Mouse (Mus musculus) thymus, adult 2 months (tissue): ENCODE data around the gene Zfp609. TPM values are rescaled to one million over a fixed set of nuclear protein-coding genes. Genes with fewer than 3 reads are reported as not detected.
"Not testable (repeated sequence)": the region's sequence is repeated elsewhere in the genome, so short reads cannot be mapped to it uniquely, and the experiment has no call there.

Source experiments
- DNase-seq: peaks from one replicate; pipeline ENCODE4 v3.0.0; 2021
- H3K27ac ChIP-seq: fragments of 200-500 bp; 2 replicates; pipeline ENCODE4 v1.5.1; 2012; ENCODE audit warnings: low read length, control low read depth; ENCODE audit not compliant: control insufficient read depth, insufficient read depth
- H3K27me3 ChIP-seq: fragments of 200-500 bp; 2 replicates; pipeline ENCODE4 v1.6.1; 2012; ENCODE audit warnings: mild to moderate bottlenecking, low read length, moderate library complexity, mixed read lengths; ENCODE audit not compliant: control insufficient read depth, insufficient read depth
- H3K36me3 ChIP-seq: fragments of 200-500 bp; 2 replicates; pipeline ENCODE4 v1.6.1; 2012; ENCODE audit warnings: mild to moderate bottlenecking, low read length, moderate library complexity; ENCODE audit not compliant: control insufficient read depth, insufficient read depth
- H3K4me1 ChIP-seq: fragments of 200-500 bp; replicated peaks from 2 replicates; pipeline ENCODE4 v1.6.1; 2012; ENCODE audit warnings: low read length; ENCODE audit not compliant: control insufficient read depth, insufficient read depth
- H3K4me3 ChIP-seq: fragments of 200-500 bp; 2 replicates; pipeline ENCODE4 v1.5.1; 2012; ENCODE audit warnings: mild to moderate bottlenecking, low read length, control low read depth, moderate library complexity; ENCODE audit not compliant: control insufficient read depth, insufficient read depth
- CTCF ChIP-seq: fragments of 200-500 bp; IDR thresholded peaks from 2 replicates; pipeline ENCODE4 v1.5.1; 2012; ENCODE audit warnings: mild to moderate bottlenecking, control low read depth, low read length, moderate library complexity, borderline replicate concordance; ENCODE audit not compliant: control insufficient read depth, poor library complexity, insufficient read depth; ENCODE audit errors: extremely low read depth
- POLR2A ChIP-seq: fragments of 200-500 bp; IDR thresholded peaks from 2 replicates; pipeline ENCODE4 v1.6.1; 2012; ENCODE audit warnings: mild to moderate bottlenecking, low read length, control low read depth, moderate library complexity; ENCODE audit not compliant: control insufficient read depth, poor library complexity, insufficient read depth; ENCODE audit errors: extremely low read depth
- WGBS: fragments of 180-500 bp; shearing (Covaris S2); methylation state at CpG from one replicate; pipeline ENCODE4 v1.1.7; 2018; 5-methylcytosine and 5-hydroxymethylcytosine counted together
- polyA plus RNA-seq: library from polyadenylated mRNA; depleted of rRNA; stranded (reverse); fragments of >200 nt; gene quantifications from 2 replicates; pipeline ENCODE4 v1.2.3, GENCODE M21; 2012

The Zfp609 gene
- polyA plus RNA-seq, 1 experiment = 8.0 TPM

DNA sequence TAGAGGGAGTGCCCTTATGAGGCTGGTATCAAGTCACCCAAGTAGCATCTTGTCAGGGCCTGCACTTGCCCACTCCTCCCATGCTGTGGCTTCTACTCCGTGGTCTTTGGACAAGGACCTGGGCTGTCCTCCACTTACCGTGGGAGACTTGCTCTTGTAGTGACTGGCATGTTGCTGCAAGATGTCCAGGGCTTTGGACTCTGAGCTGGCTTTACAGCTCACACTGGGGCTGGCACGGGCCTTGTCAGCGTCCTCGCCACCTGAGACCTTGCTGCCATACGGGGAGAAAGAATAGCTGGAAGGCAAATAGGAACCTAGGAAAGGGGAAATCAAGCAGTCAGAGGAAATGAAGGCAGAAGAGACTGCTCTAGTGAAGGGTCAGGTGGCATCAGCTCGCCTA lies 130.0 kb downstream of the Zfp609 start:
- H3K4me3 ChIP-seq = no peak overlapping the region
- H3K27ac ChIP-seq = no peak overlapping the region
- no peak for TF ChIP-seq CTCF
- no peak for TF ChIP-seq POLR2A
- no peak for DNase-seq
- H3K4me1 ChIP-seq = no peaks in the 10 kb centered on the region
- H3K27me3 ChIP-seq = no peaks in the 10 kb centered on the region
- H3K36me3 ChIP-seq = peaks cover 11% of the 10 kb centered on the region; the same call in 1 of the 2 replicates
- 82% methylated on average over 7 of the region's 7 CpGs for WGBS

GRCm38 (mm10) chr9:65696337-65696736 lies 131.0 kb downstream of the Zfp609 start:
- no peak overlapping the region for H3K4me3 ChIP-seq
- no peaks in the 10 kb centered on the region for H3K4me1 ChIP-seq
- H3K27ac ChIP-seq = no peak overlapping the region
- H3K36me3 ChIP-seq = peaks cover 11% of the 10 kb centered on the region; the same call in 1 of the 2 replicates
- H3K27me3 ChIP-seq = no peaks in the 10 kb centered on the region
- no peak for DNase-seq
- TF ChIP-seq CTCF = no peak
- no peak for TF ChIP-seq POLR2A

DNA sequence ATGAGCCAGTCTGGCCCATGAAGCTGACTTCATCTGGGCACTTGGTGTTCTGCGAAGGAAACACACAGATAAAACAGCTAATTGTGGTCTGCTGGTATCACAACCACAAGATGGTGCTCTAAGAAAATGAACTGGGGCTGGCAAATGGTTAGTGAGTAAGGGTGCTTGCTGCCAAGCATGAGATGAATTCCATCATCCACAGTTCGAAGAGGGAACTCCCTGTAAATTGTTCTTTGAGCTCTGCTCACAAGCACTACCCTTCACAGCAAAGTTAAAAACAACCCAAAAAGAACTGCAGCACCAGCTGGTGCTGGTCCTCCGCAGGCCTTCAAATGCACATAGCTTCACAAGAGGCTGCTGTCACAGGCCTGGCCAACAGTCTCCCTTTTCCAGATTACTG lies 131.7 kb downstream of the Zfp609 start:
- Histone ChIP-seq H3K4me3 (no peak overlapping the region), H3K4me1 (no peaks in the 10 kb centered on the region), H3K36me3 (peaks cover 11% of the 10 kb centered on the region; the same call in 1 of the 2 replicates), H3K27me3 (no peaks in the 10 kb centered on the region), H3K27ac (no peak overlapping the region)
- no peak for TF ChIP-seq POLR2A
- no peak for TF ChIP-seq CTCF
- DNase-seq = no peak
- 92% methylated on average over 3 of the region's 3 CpGs for WGBS

- no peak for TF ChIP-seq CTCF
- no peak for TF ChIP-seq POLR2A
- WGBS = 58% methylated on average over 5 of the region's 5 CpGs
- H3K4me3 ChIP-seq = no peak overlapping the region
- no peak overlapping the region for H3K27ac ChIP-seq
- peaks cover 9% of the 10 kb centered on the region for H3K36me3 ChIP-seq
- no peaks in the 10 kb centered on the region for H3K4me1 ChIP-seq
- no peak for DNase-seq
- H3K27me3 ChIP-seq = no peaks in the 10 kb centered on the region
These were observed 134.3 kb downstream of the Zfp609 start for GRCm38 (mm10) chr9:65692959-65693603.

DNA sequence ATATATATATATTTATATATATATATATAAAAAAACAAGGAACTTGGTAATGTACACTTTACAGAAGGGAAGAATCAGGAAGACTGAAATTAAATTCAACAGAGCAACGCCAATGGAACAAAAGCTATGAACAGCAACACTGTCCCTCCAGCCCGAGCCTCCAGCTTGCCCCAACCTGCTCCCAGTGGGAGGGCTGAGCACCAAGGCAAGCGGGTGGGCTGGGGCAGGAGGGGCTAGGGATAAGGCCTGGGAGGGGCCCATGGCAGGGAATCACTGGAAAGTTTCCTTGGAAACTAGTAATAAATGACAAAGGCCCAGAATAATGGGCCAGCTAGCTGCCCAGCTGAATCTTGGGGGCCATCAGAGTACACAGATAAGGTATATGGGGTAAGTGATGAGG lies 134.9 kb downstream of the Zfp609 start:
- 94% methylated on average over 3 of the region's 3 CpGs for WGBS
- TF ChIP-seq CTCF (no peak), POLR2A (no peak)
- no peak overlapping the region for H3K4me3 ChIP-seq
- DNase-seq = no peak
- H3K4me1 ChIP-seq = no peaks in the 10 kb centered on the region
- peaks cover 15% of the 10 kb centered on the region for H3K36me3 ChIP-seq
- H3K27ac ChIP-seq = no peak overlapping the region
- no peaks in the 10 kb centered on the region for H3K27me3 ChIP-seq

DNA sequence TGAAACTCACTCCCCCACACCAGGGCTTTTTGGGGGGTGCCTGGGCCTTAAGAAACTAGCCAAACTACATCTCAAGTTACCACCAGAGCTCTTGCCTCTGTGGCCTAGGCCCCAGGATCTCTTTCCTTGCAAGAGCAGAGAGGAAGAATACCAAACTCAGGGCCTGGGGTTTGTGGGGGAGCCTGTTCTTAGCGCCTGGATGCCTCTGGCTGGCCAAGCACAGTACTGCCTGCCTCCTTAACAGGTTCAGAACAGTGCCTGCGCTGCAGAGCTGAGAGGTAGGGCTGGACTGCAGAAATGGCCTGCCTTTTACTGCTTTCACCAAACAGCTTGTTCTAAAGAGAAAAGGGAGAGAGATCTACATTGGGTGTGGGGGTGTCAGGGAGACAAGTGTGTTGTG lies 137.5 kb downstream of the Zfp609 start:
- 92% methylated on average over 2 of the region's 2 CpGs for WGBS
- H3K27me3 ChIP-seq, H3K27ac ChIP-seq, H3K4me1 ChIP-seq, H3K4me3 ChIP-seq, DNase-seq: not testable (repeated sequence)
- H3K36me3 ChIP-seq = peaks cover 12% of the 10 kb centered on the region

DNA sequence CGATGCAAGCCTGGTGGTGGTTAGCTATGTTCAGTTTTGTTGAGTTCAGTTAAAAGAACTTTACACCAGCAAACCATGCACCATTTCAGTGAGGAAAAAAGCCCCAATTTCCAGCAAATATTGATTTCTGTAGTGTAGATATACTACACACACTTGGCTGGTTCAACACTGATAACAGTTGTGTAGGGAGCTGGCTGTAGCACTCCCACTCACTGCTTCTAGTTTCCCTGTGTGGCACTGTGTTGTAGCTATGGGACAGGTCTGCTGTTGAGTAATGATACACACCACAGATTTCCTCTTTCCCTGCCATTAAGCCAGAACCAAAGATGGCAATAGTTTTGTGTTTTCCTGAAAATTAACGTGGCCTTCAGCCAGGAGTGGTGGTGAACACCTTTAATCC lies 142.7 kb downstream of the Zfp609 start:
- TF ChIP-seq POLR2A (no peak), CTCF (no peak)
- no peak overlapping the region for H3K4me3 ChIP-seq
- 82% methylated on average over 2 of the region's 2 CpGs for WGBS
- H3K27me3 ChIP-seq = no peaks in the 10 kb centered on the region
- H3K36me3 ChIP-seq = peaks cover 12% of the 10 kb centered on the region
- H3K27ac ChIP-seq = no peak overlapping the region
- no peak for DNase-seq
- peaks cover 3% of the 10 kb centered on the region; the same call in 1 of the 2 replicates for H3K4me1 ChIP-seq
